Mouse (Mus musculus) bone marrow, adult 2 months (tissue): Measurements from ENCODE around the gene Gm45713. TPM values are rescaled to one million over a fixed set of nuclear protein-coding genes. Genes with fewer than 3 reads are reported as not detected.
A peak's percentile ranks its signal among the peaks of the same experiment; 100 is the strongest.
"Not testable (repeated sequence)": the region's sequence is repeated elsewhere in the genome, so short reads cannot be mapped to it uniquely, and the experiment has no call there.

ENCODE experiments used
- H3K27ac ChIP-seq: fragments of 200-500 bp; 2 replicates; pipeline ENCODE4 v1.5.1; 2012; ENCODE audit warnings: low read depth, mild to moderate bottlenecking, control low read depth, inconsistent platforms, low read length; ENCODE audit not compliant: control insufficient read depth, poor library complexity, insufficient read depth
- H3K4me1 ChIP-seq: fragments of 200-500 bp; 2 replicates; pipeline ENCODE4 v1.6.1; 2011; ENCODE audit warnings: low read length; ENCODE audit not compliant: control insufficient read depth, insufficient read depth
- H3K4me3 ChIP-seq: fragments of 200-500 bp; replicated peaks from 2 replicates; pipeline ENCODE3; 2011; ENCODE audit warnings: mild to moderate bottlenecking, low read depth, low read length, control low read depth; ENCODE audit not compliant: control insufficient read depth
- CTCF ChIP-seq: fragments of 200-500 bp; IDR thresholded peaks from 2 replicates; pipeline ENCODE4 v1.5.1; 2011; ENCODE audit warnings: low read length, control low read depth; ENCODE audit not compliant: control insufficient read depth, insufficient read depth
- POLR2A ChIP-seq: fragments of 200-500 bp; IDR thresholded peaks from 2 replicates; pipeline ENCODE4 v1.6.1; 2011; ENCODE audit warnings: low read depth, mild to moderate bottlenecking, control low read depth, low read length, borderline replicate concordance; ENCODE audit not compliant: control insufficient read depth
- WGBS: fragments of 180-500 bp; shearing (Covaris S2); methylation state at CpG from one replicate; pipeline ENCODE4 v1.1.7; 2018; 5-methylcytosine and 5-hydroxymethylcytosine counted together
- polyA plus RNA-seq: library from polyadenylated mRNA; stranded (reverse); fragments of >200 nt; gene quantifications from 2 replicates; pipeline ENCODE4 v1.2.4, GENCODE M21; 2011; ENCODE audit warnings: low replicate concordance; ENCODE audit not compliant: missing spikeins, insufficient read depth, insufficient read length

The Gm45713 gene
- polyA plus RNA-seq, 1 experiment: not detected

DNA sequence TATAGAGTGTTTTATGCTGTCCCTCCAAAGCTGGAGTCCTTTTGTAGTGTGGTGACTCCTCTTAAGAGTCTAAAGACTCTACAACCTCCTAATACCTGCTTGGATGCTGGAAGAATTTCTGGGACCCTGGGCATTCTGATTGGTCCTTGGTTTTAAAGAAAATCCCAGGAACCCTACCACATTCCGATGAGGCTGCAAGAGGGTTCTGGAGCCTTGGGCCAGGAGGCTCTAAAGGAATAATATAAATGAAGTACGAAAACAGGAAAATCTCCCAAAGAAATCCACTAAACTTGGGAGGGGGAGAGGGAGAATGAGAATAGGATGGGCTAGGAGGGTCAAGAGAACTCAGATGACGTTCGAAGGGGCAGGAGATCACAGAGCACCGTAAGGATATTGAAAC is 17.6 kb upstream of the Gm45713 start:
- Histone ChIP-seq H3K4me1 (no peaks in the 10 kb centered on the region; the same call in 1 of the 2 replicates), H3K27ac (peak overlapping the region; percentile 94), H3K4me3 (peak overlapping the region; percentile 96)
- WGBS: 3% methylated on average over 5 of the region's 5 CpGs
- no peak for TF ChIP-seq POLR2A
- no peak for TF ChIP-seq CTCF

GRCm38 (mm10) chr7:45153052-45153451 is 17.0 kb upstream of the Gm45713 start:
- H3K27ac ChIP-seq, H3K4me3 ChIP-seq, H3K4me1 ChIP-seq: not testable (repeated sequence)
- WGBS: 83% methylated on average over 2 of the region's 2 CpGs

DNA sequence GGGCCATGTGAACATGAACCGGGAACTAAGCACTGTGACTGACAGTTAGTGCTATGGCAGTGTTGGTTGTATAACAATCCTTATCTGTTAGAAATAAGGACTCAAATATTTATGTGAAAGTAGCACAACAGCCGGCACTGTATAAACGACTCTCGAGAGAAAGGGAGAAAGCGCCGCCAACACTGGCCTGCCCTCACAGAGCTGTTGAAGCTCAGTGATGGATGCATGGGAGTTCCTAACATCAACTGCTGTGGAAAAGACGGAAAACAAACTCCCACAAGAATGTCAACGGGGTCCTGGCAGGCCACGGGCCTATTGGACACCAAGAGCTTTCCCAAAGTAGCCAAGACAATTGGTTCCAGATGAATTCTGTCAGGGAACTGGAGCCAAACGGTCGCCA is 15.3 kb upstream of the Gm45713 start:
- Histone ChIP-seq H3K4me3 (no peak overlapping the region), H3K4me1 (no peaks in the 10 kb centered on the region; the same call in 1 of the 2 replicates), H3K27ac (no peak overlapping the region)
- TF ChIP-seq CTCF (no peak), POLR2A (no peak)
- WGBS: 67% methylated on average over 11 of the region's 11 CpGs

GRCm38 (mm10) chr7:45150321-45150720 is 14.3 kb upstream of the Gm45713 start:
- TF ChIP-seq CTCF (no peak), POLR2A (no peak)
- Histone ChIP-seq H3K27ac (no peak overlapping the region), H3K4me3 (no peak overlapping the region), H3K4me1 (no peaks in the 10 kb centered on the region; the same call in 1 of the 2 replicates)
- 70% methylated on average over 4 of the region's 4 CpGs for WGBS

DNA sequence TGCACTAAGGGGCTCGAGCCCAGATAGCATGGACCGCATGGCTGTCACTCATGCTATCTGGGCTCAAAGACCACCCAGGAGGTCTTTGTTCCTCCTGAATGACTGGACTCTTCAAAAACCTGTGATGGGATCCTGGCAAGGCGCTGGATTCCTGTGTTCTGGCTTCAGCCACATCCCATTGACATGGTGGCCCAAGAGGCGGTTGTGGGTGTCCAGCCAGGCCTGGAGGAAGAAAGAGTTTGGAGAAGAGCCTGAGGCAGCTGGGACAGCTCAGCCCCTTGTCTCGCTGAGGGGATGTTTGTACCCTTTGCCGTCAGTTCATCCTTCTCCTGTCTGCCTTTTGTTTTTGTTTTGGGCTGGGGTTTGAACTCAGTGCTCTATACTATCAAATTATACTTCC is 13.5 kb upstream of the Gm45713 start:
- WGBS: 81% methylated on average over 6 of the region's 6 CpGs
- Histone ChIP-seq H3K4me3 (no peak overlapping the region), H3K4me1 (no peaks in the 10 kb centered on the region; the same call in 1 of the 2 replicates), H3K27ac (no peak overlapping the region)
- TF ChIP-seq POLR2A (no peak), CTCF (no peak)

DNA sequence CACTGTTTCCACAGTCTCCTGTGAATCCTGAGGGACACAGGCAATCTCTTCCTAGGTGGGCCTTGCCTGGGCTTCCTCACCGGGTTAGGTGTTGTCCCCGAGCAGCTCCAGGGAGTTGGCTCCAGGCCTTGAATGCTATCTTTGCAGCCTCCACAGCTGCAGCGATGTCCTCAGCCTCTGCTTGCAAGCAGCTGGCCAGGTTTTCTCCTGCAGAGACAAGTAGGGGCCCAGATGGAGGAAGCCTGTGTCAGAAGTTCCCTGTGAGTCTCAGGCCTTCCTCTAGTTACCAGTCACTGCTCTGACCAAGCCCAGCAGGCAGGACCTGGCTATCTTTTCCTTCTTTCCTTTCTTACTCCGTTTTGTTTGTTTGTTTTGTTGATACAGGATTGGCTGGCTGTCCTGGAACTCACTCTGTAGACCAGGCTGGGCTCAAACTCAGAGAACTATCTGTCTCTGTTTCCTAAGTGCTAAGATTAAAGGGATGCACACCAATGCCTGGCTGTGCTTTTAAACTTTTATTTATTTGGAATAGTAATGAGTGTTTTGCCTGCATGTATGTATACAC is 12.6 kb upstream of the Gm45713 start:
- no peak overlapping the region for H3K4me3 ChIP-seq
- no peak overlapping the region for H3K27ac ChIP-seq
- 67% methylated on average over 4 of the region's 4 CpGs for WGBS
- H3K4me1 ChIP-seq: no peaks in the 10 kb centered on the region; the same call in 1 of the 2 replicates
- TF ChIP-seq POLR2A (no peak), CTCF (no peak)

GRCm38 (mm10) chr7:45147899-45148298 is 11.9 kb upstream of the Gm45713 start:
- H3K4me1 ChIP-seq: no peaks in the 10 kb centered on the region; the same call in 1 of the 2 replicates
- WGBS: 89% methylated on average over 11 of the region's 11 CpGs
- no peak overlapping the region for H3K4me3 ChIP-seq
- no peak overlapping the region for H3K27ac ChIP-seq
- no peak for TF ChIP-seq CTCF
- TF ChIP-seq POLR2A: no peak

DNA sequence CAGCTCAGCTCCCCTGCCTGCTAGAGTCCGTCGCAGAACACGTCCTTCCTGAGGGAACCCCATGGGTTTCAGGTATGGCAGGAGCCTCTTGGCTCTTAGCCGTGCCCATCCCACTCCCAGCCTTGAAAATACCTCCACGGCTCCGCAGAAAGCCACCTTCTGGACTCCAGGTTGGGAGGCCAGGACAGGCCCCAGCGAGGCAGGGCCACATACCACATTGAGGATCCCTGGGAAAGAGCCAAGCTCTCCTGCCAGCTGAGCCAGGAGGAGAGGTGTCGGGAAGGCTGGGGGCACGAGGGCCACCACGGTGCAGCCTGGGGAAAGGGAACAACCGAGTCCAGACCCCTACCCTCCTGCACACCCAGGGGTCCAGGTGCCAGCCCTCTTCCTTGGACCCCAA is 11.2 kb upstream of the Gm45713 start:
- TF ChIP-seq CTCF (no peak), POLR2A (no peak)
- 90% methylated on average over 11 of the region's 11 CpGs for WGBS
- Histone ChIP-seq H3K4me3 (no peak overlapping the region), H3K27ac (no peak overlapping the region), H3K4me1 (no peaks in the 10 kb centered on the region; the same call in 1 of the 2 replicates)

- WGBS: 88% methylated on average over 8 of the region's 8 CpGs
- H3K4me3 ChIP-seq: no peak overlapping the region
- H3K27ac ChIP-seq: no peak overlapping the region; the same call in 1 of the 2 replicates
- TF ChIP-seq CTCF: no peak
- TF ChIP-seq POLR2A: no peak
- H3K4me1 ChIP-seq: no peaks in the 10 kb centered on the region
Observed at GRCm38 (mm10) chr7:45145460-45145859, 9.4 kb upstream of the Gm45713 start.
